Mouse (Mus musculus) kidney, adult 2 months (tissue): Measurements from ENCODE around the gene Znrd1as.

Experiments
- CTCF ChIP-seq: fragments of 200-500 bp; conservative IDR thresholded peaks from 2 replicates; pipeline ENCODE4 v1.5.1; 2011; ENCODE audit warnings: low read depth, mild to moderate bottlenecking, control low read depth, low read length, moderate library complexity, mixed read lengths; ENCODE audit not compliant: insufficient read depth, insufficient read length
- POLR2A ChIP-seq: fragments of 200-500 bp; IDR thresholded peaks from one replicate; pipeline ENCODE4 v1.6.1; 2011; ENCODE audit warnings: low read depth, low read length, control low read depth

DNA sequence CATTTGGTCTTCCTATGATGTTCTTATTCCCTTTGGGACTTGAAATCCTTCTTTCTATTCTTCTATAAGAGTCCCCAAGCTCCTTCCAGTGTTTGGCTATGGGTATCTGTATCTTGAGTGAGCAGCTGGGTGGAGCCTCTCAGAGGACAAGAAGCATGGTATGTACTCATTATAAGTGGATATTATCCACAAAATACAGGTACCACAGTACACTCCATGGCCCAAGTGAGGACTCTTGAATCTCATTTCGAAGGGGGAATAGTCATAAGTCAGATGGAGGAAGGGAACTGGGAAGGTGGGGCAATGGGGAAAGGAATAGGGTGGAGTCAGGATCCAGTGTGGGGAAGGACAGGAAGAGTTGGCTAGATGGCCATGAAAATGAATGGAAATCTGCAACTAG is 5.3 kb upstream of the Znrd1as start:
- TF ChIP-seq CTCF: no peak
- no peak for TF ChIP-seq POLR2A
